ENCODE assay signal across 27 mouse cellular contexts in the genomic region with DNA sequence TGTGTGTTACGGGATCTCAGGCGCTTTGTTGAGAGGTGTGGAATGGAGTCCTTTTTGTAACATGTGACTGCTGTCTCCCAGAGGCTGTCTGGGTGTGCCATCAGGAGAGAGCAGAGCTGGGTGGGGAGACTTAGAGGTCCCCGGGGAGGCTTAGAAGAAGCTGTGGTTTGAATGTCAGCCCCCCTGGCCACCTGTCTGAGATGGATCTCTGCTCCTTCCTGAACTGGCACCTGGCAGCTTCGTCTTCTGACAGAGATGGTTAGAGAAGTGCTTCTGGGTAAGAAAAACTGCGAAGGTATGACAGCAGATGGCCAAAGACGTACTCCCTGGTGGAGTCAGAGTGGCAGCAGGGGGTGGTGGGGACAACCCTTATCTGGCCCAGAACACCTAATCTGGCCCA. TPM values are rescaled to one million over a fixed set of nuclear protein-coding genes. Genes with fewer than 3 reads are reported as not detected.
DNase-seq lines count a peak whose midpoint lies in the region; ATAC-seq and TF ChIP-seq lines count a peak whose summit lies in the region.
"Had no signal": no experiment of that assay in that cellular context is flagged by ENCODE, and none has a peak within 500 bp of the region (broad histone marks: within the 10 kb centered on the region; RNA-seq: fewer than 3 reads in every experiment).

No protein-coding gene starts in this region.

- H3K9me3 ChIP-seq in hindbrain, postnatal 0 days (ENCODE audit: low read length): no peaks in the 10 kb centered on the region
- no peaks in the 10 kb centered on the region for H3K9me3 ChIP-seq in hindbrain, embryonic 16.5 days (ENCODE audit: control insufficient read depth, low read length)
- H3K9me3 ChIP-seq in midbrain, postnatal 0 days (ENCODE audit: low read length): no peaks in the 10 kb centered on the region
- no peaks in the 10 kb centered on the region for H3K9me3 ChIP-seq in midbrain, embryonic 15.5 days
- H3K9me3 ChIP-seq: embryonic facial prominence, embryonic 15.5 days; forebrain, embryonic 10.5 days; heart, embryonic 15.5 days; hindbrain, embryonic 13.5 days had no signal

- WGBS in hindbrain, postnatal 0 days: 79% methylated on average over 6 of the region's 6 CpGs
- WGBS in hindbrain, embryonic 16.5 days: 88% methylated on average over 6 of the region's 6 CpGs
- 75% methylated on average over 6 of the region's 6 CpGs for WGBS in midbrain, postnatal 0 days
- 84% methylated on average over 6 of the region's 6 CpGs for WGBS in midbrain, embryonic 15.5 days

- no peak overlapping the region for H3K4me2 ChIP-seq in hindbrain, postnatal 0 days (ENCODE audit: low read depth, low read length)
- H3K4me2 ChIP-seq in hindbrain, embryonic 16.5 days (ENCODE audit: low read length): no peak overlapping the region
- no peak overlapping the region for H3K4me2 ChIP-seq in midbrain, postnatal 0 days (ENCODE audit: low read depth, low read length, poor library complexity, severe bottlenecking)
- H3K4me2 ChIP-seq in midbrain, embryonic 15.5 days: no peak overlapping the region
- H3K4me2 ChIP-seq: embryonic facial prominence, embryonic 15.5 days; heart, embryonic 11.5 days; heart, embryonic 15.5 days; hindbrain, embryonic 13.5 days had no signal

- peak overlapping the region; percentile 32; the same call in 1 of the 2 replicates for H3K27ac ChIP-seq in hindbrain, postnatal 0 days
- no peak overlapping the region for H3K27ac ChIP-seq in hindbrain, embryonic 16.5 days (ENCODE audit: low read depth, low read length)
- peak overlapping the region; percentile 27 for H3K27ac ChIP-seq in midbrain, postnatal 0 days (ENCODE audit: low read depth, low read length)
- no peak overlapping the region for H3K27ac ChIP-seq in midbrain, embryonic 15.5 days
- H3K27ac ChIP-seq: embryonic facial prominence, embryonic 15.5 days; forebrain, embryonic 10.5 days; heart, adult 2 months; heart, embryonic 15.5 days; hindbrain, embryonic 13.5 days had no signal

- H3K4me3 ChIP-seq in hindbrain, postnatal 0 days (ENCODE audit: low read length): no peak overlapping the region
- H3K4me3 ChIP-seq in hindbrain, embryonic 16.5 days (ENCODE audit: low read length): no peak overlapping the region
- H3K4me3 ChIP-seq in midbrain, postnatal 0 days (ENCODE audit: low read depth, low read length): no peak overlapping the region
- H3K4me3 ChIP-seq in midbrain, embryonic 15.5 days: no peak overlapping the region
- H3K4me3 ChIP-seq: embryonic facial prominence, embryonic 15.5 days; erythroblast, embryonic 14.5 days; forebrain, embryonic 10.5 days; heart, adult 2 months; heart, embryonic 15.5 days; hindbrain, embryonic 13.5 days had no signal

- no peaks in the 10 kb centered on the region for H3K27me3 ChIP-seq in hindbrain, postnatal 0 days (ENCODE audit: insufficient read depth, low read length)
- no peaks in the 10 kb centered on the region for H3K27me3 ChIP-seq in hindbrain, embryonic 16.5 days (replicated peaks; ENCODE audit: control insufficient read depth, insufficient read depth, low read length)
- H3K27me3 ChIP-seq in midbrain, postnatal 0 days (ENCODE audit: insufficient read depth, low read length): no peaks in the 10 kb centered on the region
- H3K27me3 ChIP-seq in midbrain, embryonic 15.5 days (replicated peaks): no peaks in the 10 kb centered on the region
- H3K27me3 ChIP-seq: embryonic facial prominence, embryonic 15.5 days; hindbrain, embryonic 13.5 days; Patski had no signal

- ATAC-seq in hindbrain, postnatal 0 days: no peak
- ATAC-seq in hindbrain, embryonic 16.5 days: no peak
- no peak for ATAC-seq in midbrain, postnatal 0 days (ENCODE audit: low FRiP score)
- no peak for ATAC-seq in midbrain, embryonic 15.5 days (replicated peaks)
- ATAC-seq: activated CD4-positive, CD25-positive, alpha-beta regulatory T cell, adult 4 months; forebrain, embryonic 14.5 days; Patski had no signal

- H3K4me1 ChIP-seq in hindbrain, postnatal 0 days (ENCODE audit: insufficient read depth, low read length): peaks cover 4% of the 10 kb centered on the region; the same call in 1 of the 2 replicates
- peaks cover 6% of the 10 kb centered on the region; the same call in 1 of the 2 replicates for H3K4me1 ChIP-seq in hindbrain, embryonic 16.5 days (ENCODE audit: control insufficient read depth, insufficient read depth, low read depth, low read length)
- peaks cover 7% of the 10 kb centered on the region; the same call in 1 of the 2 replicates for H3K4me1 ChIP-seq in midbrain, postnatal 0 days (ENCODE audit: insufficient read depth, low read length)
- peaks cover 23% of the 10 kb centered on the region for H3K4me1 ChIP-seq in midbrain, embryonic 15.5 days
- H3K4me1 ChIP-seq: embryonic facial prominence, embryonic 15.5 days; heart, embryonic 15.5 days had no signal

- no peak for TF ChIP-seq CTCF in hindbrain, postnatal 0 days (IDR thresholded peaks at IDR 0.05; ENCODE audit: low read depth)
- no peak for TF ChIP-seq CTCF in midbrain, postnatal 0 days (IDR thresholded peaks at IDR 0.05)

- no peak for DNase-seq in hindbrain, postnatal 0 days (ENCODE audit: low spot score)
- no peak for DNase-seq in midbrain, postnatal 0 days (ENCODE audit: low spot score)
- peak; percentile 50 to 58 for DNase-seq in thymus, postnatal 10 days (ENCODE audit: low spot score in 2 of 2)
- DNase-seq in thymus, postnatal 4 days: peak; percentile 59
- DNase-seq in adrenal gland, postnatal 25 days: no peak
- DNase-seq in retina, postnatal 1 day: no peak
- DNase-seq: adrenal gland, postnatal 14 days; cerebellum, adult 2 months; embryo, embryonic 11 days; gastrocnemius, postnatal 14 days; heart, adult 2 months; heart, postnatal 14 days had no signal

- no peak overlapping the region for H3K9ac ChIP-seq in hindbrain, postnatal 0 days (replicated peaks; ENCODE audit: low read length)
- no peak overlapping the region for H3K9ac ChIP-seq in hindbrain, embryonic 16.5 days (ENCODE audit: low read depth, low read length)
- no peak overlapping the region for H3K9ac ChIP-seq in midbrain, postnatal 0 days (replicated peaks; ENCODE audit: low read length, poor library complexity, severe bottlenecking)
- H3K9ac ChIP-seq in midbrain, embryonic 15.5 days: no peak overlapping the region
- H3K9ac ChIP-seq: embryonic facial prominence, embryonic 15.5 days; heart, embryonic 15.5 days; hindbrain, embryonic 13.5 days had no signal

- no peaks in the 10 kb centered on the region for H3K36me3 ChIP-seq in hindbrain, postnatal 0 days (ENCODE audit: insufficient read depth, low read length)
- peaks cover 3% of the 10 kb centered on the region; the same call in 1 of the 2 replicates for H3K36me3 ChIP-seq in hindbrain, embryonic 16.5 days (ENCODE audit: control insufficient read depth, insufficient read depth, low read length)
- no peaks in the 10 kb centered on the region for H3K36me3 ChIP-seq in midbrain, postnatal 0 days (ENCODE audit: insufficient read depth, low read length)
- no peaks in the 10 kb centered on the region for H3K36me3 ChIP-seq in midbrain, embryonic 15.5 days (replicated peaks)
- H3K36me3 ChIP-seq: embryonic facial prominence, embryonic 15.5 days; forebrain, embryonic 10.5 days; heart, embryonic 15.5 days had no signal

RNA-seq across cellular contexts. Expression of a gene that starts 22.4 kb away (rescaled TPM):
- total RNA-seq in hindbrain, postnatal 0 days (2014; rRNA removed): 17.4 and 20.0 TPM in 2 replicates
- polyA plus RNA-seq in hindbrain, postnatal 0 days (2015; fragmentation: Nextera tagmentation; extraction: Ambion mirVana): 1.5 and 1.7 TPM in 2 replicates
- polyA plus RNA-seq in hindbrain, embryonic 16.5 days (2015; fragmentation: Nextera tagmentation; extraction: Ambion mirVana): 1.8 TPM in 2 replicates
- total RNA-seq in midbrain, postnatal 0 days (2014; rRNA removed): 19.4 and 29.5 TPM in 2 replicates
- polyA plus RNA-seq in midbrain, postnatal 0 days (2015; fragmentation: Nextera tagmentation; extraction: Ambion mirVana): 1.2 and 1.6 TPM in 2 replicates
- polyA plus RNA-seq in midbrain, embryonic 15.5 days (2015; fragmentation: Nextera tagmentation; extraction: Ambion mirVana): 2.6 and 2.8 TPM in 2 replicates
- 0.24 TPM in 1 of 2 replicates, not detected in the other for total RNA-seq in adrenal gland, postnatal 25 days (2021)
- total RNA-seq: CH12.LX; gastrocnemius, adult 18-20 months; gastrocnemius, postnatal 14 days; heart, adult 2 months; hematopoietic stem cell, adult 5-6 weeks had no signal
- polyA plus RNA-seq: embryonic facial prominence, embryonic 11.5 days; erythroblast, embryonic 14.5 days; forebrain, embryonic 10.5 days; heart, adult 2 months; heart, embryonic 11.5 days; heart, embryonic 15.5 days; Patski had no signal

Comparison
In these comparisons a context has a peak if more than half of its experiments do, and no peak if none do; other contexts are left out.
1. H3K27ac ChIP-seq: peak in hindbrain, postnatal 0 days (single experiment) and midbrain, postnatal 0 days (single experiment); none in hindbrain, embryonic 16.5 days (single experiment) and midbrain, embryonic 15.5 days (single experiment).
2. DNase-seq: peak in thymus, postnatal 10 days (2 of 2) and thymus, postnatal 4 days (single experiment); none in hindbrain, postnatal 0 days (single experiment), midbrain, postnatal 0 days (single experiment), adrenal gland, postnatal 25 days (single experiment) and retina, postnatal 1 day (single experiment).